Mouse (Mus musculus) left cerebral cortex, adult 11 months (tissue): ENCODE measurements around the gene Armc12.
"Not testable (repeated sequence)": the region's sequence is repeated elsewhere in the genome, so short reads cannot be mapped to it uniquely, and the experiment has no call there.

Experiments used
- DNase-seq: peaks from one replicate; pipeline ENCODE4 v3.0.0; 2022; ENCODE audit warnings: low spot score

Gene Armc12

DNA sequence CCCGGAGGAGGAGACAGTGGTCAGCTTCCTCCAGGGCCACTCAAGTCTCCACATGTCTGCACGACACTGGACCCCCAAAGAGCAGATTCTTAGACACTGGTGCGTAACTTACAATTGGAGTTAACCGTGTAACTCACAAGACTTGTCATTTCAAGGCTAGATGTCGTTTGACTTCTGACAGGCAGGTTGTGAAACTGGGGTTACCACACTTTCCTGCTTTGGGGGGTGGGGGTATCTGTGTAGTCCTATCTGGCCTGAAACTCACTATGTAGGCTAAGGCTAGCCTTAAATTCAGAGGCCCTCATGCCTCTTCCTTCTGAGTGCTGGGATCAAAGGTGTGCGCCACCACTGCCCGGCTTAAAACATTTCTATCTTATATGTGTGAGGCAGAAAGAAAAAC, 2.0 kb downstream of the Armc12 start:
- DNase-seq, result no peak

GRCm38 (mm10) chr17:28533327-28533726, 2.7 kb downstream of the Armc12 start:
- no peak for DNase-seq

DNA sequence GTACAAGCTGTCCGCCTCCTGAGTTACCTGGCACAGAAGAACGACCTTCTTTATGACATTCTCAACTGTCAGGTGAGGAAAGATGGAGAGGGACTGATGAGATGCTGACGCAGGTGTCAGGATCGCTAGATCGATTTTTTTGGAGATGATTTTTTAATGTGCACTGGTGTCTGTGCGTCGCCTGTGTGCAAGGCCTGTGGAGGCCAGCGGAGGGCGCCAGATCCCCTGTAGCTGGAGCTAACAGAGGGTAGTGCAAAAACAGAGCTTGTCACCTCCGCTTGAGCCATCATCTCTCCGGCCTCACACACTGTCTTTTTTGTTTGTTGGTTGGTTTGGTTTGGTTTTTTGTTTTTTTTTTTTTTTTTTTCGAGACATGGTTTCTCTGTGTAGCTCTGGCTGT, 7.3 kb downstream of the Armc12 start:
- DNase-seq, result no peak

GRCm38 (mm10) chr17:28546925-28547324, 16.3 kb downstream of the Armc12 start:
- no peak for DNase-seq

DNA sequence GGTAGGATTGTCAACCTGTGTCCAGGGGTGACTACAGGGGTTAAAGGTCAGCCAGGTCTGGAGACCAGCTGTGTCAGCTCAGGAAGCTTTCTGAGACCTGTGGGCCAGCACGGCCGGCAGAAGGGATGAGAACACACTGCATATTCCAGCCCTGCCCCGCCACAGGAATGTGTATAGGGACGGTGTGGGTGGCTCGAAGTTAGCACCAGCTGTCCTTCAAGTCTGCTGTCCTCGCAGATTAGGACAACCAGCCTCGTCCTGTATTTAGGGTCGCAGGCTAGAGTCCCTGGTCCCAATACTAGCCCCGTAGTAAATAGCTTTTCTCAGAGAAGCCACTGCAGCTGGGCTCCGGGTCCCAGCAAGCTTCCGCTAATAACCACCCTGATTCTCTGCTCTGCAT, 17.9 kb downstream of the Armc12 start:
- DNase-seq, result no peak

DNA sequence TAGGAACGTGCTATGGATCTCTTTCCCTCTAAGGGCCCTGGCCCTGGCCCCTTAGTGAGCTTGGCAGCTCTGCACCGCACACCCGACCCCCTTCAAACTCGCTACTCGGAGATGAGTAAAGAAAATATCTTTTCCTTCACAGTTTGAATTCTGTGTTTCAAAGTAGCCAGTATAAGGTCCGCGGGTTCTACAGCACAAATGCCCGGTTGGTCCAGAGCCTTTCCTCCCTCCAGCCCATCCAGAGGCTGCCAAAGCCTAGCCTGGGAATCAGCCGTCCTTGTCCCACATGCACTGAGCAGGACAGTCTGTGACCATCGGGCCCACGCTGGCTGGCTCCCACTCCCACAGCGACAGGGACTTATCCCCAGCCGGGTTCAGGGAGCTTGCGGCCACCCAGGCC, 18.5 kb downstream of the Armc12 start, which contains the start of gene Clpsl2:
Gene Clpsl2 (plus strand): TSS at position 301 of the 400 bp plus-strand sequence.
- DNase-seq, result no peak

DNA sequence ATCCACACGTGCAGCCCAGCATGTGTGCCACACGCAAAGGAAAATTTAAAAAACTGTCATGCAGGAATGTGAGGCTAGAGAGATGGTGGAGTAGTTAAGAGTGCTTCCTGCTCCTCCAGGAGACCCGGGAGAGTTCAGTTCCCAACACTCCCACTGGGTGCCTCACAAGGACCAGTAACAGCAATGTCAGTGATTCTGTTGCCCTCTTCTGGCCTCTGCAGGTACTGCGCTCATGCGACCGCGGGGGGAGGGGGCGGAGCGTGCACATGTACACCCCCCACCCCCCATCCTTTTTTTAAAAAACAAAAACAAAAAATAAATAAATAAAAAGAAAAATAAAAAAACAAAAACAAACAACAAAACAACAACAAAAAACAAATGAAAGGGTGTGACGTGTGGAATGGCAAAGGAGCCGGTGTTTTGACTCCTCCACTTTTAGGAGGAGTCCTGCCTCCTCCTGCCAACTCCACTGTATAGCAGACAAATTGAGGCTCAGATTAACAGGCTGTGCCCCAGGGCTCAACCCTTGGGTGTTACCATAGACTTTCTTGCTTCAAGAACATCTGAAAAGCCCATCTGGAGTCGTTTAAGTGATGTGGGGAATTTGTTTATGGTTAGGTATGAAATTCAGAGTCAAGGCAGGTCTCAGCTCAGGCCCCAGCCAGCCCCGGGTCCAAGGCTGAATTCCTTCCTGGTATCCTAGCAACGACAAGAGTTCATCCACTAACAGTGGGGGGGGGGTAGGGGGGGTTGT, 22.6 kb downstream of the Armc12 start:
- peak; percentile 46 for DNase-seq

DNA sequence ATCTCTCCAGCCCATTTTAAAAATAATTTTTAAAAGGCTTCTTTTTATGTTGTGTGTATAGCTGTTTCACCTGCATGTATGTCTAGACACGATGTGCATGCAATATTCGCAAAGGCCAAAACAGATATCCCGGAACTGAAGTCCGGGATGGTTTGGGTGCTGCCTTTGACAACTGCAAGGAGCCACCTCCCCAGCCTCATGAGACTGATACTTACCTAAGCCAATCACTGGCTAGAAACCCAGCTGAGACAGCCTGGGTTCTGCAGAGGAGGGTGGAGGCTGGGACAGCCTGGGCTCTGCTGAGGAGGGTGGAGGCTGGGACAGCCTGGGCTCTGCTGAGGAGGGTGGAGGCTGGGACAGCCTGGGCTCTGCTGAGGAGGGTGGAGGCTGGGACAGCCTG, 23.4 kb downstream of the Armc12 start:
- not testable (repeated sequence) for DNase-seq

DNA sequence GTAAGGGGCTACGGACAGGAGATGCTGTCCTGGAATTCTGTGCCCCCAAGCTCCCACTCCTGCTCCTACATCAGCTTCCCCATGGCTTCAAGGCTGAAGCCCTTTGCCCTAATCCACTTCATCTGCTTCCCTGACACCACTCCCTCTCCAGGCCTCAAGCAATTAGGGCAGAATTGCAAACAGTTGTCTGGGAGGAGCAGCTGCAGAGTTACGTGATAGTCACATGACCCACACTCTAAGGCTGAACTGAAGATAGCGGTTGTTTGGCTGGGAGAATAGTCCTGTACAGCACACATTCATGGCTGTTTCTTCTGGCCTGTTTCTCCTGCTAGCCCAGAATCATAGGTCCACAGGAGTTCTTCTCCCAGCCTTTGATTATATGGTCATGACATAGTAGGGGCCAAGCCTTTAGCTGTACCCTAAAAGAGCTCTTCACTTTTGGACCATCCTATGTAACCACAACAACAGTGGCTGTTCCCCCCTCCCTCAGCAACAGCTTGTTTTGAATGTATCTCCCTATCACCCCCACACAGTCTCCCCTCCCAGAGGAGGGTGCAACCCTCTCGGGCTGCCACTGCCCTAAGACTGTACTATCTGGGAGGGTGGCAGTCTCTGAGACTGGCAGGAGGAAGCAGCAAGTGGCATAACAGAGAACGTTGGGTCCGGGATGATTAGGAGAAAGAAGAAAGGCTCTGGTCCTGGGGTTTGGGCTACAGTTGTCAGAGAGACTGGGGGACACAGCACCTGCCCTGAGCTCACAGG, 26.2 kb downstream of the Armc12 start:
- no peak for DNase-seq

GRCm38 (mm10) chr17:28557772-28558171, 27.2 kb downstream of the Armc12 start:
- no peak for DNase-seq

DNA sequence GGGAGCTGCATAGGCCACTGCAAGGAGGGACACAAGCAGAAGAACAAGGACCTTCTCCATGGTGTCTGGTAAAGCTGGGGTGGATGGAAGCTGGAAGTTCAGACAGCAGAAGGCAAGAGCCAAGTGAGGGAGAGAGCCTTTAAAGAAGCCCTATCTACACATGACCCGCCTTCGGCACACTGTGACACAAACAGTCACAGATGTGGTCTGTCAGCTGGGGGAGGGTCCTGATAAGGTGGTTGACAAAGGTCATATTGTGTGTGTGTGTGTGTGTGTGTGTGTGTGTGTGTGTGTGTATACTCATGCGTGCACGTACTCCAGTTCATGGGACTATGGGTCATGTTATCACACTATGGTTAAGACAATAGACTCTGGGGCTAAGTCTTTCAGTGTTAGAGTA, 30.0 kb downstream of the Armc12 start, which contains the start of gene Clps:
Gene Clps (minus strand): TSS at position 169 of the 400 bp plus-strand sequence.
- DNase-seq, result no peak

- no peak for DNase-seq
Measured at GRCm38 (mm10) chr17:28561613-28562012, 31.0 kb downstream of the Armc12 start.

GRCm38 (mm10) chr17:28565181-28565580, 34.6 kb downstream of the Armc12 start:
- no peak for DNase-seq

DNA sequence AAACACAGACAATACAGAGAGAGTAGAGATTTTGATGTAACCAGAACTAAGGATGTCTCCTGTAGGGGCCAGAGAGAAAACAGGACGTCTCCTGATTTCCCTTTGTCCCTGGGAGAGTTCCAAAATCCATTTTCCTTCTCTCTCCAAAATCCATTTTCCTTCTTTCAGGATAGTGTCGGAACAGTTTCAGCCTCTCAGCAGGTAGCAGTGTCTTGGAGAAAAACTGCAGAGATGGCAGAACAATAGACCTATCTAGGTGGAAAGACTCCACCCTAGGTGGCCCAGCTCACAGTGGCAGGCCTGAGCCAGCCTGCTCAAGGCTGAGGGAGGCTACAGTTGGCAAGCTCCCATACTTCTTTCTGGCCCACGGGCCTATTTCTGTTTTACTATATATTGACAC, 36.9 kb downstream of the Armc12 start:
- no peak for DNase-seq

DNA sequence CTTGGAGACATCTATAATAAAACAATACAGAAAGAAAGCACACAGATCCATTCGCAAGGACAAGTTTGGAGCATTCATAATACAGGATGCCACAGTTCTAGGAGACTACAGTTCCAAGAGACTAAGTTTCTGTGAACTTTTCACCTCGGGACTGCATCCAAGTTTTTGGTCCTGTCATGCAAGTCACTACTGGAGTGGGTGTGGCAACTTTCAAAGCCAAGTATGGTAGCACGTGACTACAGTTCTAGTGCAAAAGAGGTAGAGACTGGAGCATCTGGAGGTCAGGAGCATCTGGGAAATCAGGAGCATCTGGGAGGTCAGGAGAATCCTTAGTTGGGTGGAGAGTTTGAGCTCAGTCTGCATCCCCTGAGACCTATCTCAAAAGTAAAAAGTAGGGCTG, 41.3 kb downstream of the Armc12 start:
- DNase-seq, result no peak

DNA sequence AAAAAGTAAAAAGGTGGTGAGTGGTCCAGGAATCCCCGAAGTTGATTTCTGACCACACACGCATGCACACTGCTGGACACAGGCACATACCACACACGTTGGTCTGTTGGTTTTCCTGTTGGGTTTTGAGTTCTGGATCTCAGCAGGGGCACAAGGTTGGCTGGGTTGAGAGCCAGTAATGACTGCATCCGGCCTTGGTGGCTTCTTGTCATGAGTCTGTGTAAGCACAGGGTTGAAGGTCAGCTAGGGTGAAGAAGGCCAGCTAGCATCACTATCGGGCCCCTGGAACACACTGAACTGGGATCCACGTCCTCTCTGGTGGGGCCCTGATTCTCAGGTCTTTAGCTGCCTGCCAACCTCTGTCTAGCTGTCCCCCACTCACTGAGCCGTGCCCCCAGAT, 41.9 kb downstream of the Armc12 start:
- DNase-seq, result no peak

DNA sequence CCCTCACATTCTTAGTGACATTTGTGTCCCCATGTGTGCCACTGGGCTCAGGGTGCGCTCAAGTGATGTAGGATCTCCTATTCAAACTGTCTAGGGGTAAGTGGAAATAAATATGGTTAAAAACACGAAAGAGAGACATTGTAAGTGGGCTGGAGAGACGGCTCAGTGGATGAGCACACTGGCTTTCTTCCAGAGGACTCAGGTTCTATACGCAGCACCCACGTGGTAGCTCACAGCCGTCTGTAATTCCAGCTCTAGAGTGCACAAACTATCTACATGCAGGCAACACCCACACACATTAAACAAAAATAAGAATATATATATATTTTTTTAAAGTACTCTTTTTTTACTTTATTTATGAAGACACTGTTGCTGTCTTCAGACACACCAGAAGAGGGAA, 42.3 kb downstream of the Armc12 start:
- no peak for DNase-seq

GRCm38 (mm10) chr17:28575244-28576125, 44.9 kb downstream of the Armc12 start, which contains the start of gene Lhfpl5:
Gene Lhfpl5, plus strand, starts transcription at chr17:28575641.
- DNase-seq, result no peak

GRCm38 (mm10) chr17:28580396-28580795, 49.8 kb downstream of the Armc12 start:
- no peak for DNase-seq

DNA sequence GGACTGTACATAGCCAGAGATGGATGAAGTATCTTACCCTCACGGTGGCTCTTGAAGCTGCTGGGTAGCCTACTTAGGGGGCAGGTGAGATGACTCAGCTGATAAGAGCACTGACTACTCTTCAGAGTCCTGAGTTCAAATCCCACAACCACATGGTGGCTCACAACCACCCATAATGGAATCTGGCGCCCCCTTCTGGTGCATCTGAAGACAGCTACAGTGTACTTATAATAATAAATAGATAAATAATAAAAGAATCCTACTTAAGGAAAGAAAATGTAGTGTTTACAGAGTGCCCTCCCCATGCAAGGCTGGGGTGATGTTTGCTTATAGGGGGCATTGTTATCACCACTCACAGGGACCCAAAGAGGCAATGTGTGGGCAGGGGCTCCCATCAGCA, 50.5 kb downstream of the Armc12 start:
- no peak for DNase-seq

DNA sequence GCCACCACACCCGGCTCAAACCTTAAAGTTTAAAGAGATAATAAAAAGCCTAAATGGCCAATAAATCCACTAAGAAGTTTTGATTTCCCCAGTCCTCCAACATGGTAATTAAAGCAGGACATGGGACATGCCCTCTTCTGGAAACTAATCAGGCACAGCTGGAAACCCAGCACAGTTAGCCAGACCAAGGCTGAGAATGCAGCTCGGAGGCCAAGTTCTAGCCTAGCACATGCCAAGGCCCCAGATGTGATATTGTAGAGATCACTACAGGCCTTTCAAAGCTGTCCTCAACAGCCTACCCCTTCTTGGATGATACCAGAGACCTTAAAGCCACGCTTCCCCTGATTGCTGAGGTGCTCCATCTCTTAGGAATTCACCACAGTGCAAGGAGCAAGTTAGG, 55.9 kb downstream of the Armc12 start:
- no peak for DNase-seq

DNA sequence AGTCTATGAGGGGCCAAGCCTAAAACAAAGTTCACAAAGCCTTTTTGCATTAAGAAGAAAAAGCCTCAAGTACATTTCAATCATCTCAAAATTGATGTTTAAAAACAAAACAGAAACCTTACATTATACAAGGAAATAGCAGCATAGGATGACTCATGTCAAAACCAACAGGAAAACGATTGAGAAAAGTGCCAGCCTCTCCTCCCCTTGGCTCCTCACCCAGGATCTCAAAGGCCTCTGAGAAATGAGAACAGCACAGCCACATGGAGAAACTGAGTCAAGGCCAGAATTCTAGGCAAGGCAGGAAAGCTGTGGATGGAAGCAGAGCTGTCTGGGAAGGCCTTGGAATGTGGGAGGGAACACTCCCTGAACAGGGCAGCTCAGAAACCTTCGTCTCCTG, 58.0 kb downstream of the Armc12 start:
- no peak for DNase-seq
